18 mouse cellular contexts compared by ENCODE assay signal in the genomic region with DNA sequence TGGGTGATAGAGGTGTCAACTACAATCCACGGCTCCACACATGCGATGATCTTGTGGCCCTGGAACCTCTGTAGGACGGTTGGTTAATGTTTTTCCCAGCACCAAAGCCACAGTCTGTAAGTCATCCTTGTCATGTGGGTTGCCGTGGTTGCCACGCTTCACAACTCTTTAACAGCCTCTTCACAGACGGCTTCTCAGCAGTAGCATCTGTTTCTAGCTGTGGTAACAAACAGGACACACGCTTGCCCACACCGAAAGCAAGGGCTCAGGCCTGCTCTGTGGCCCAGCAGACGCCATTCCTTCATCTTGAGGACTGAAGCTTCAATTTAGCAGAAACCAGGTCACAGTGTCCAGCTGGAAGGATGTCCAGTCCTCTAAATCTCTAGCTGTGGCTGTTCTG.
DNase-seq lines count a peak whose midpoint lies in the region; ATAC-seq and TF ChIP-seq lines count a peak whose summit lies in the region.
"Had no signal": no experiment of that assay in that cellular context is flagged by ENCODE, and none has a peak within 500 bp of the region (broad histone marks: within the 10 kb centered on the region; RNA-seq: fewer than 3 reads in every experiment).

No protein-coding gene starts in this region.

- WGBS in intestine, embryonic 16.5 days: 72% methylated on average over 9 of the region's 9 CpGs

- H3K4me3 ChIP-seq in intestine, embryonic 16.5 days (ENCODE audit: low read length): no peak overlapping the region
- H3K4me3 ChIP-seq: forebrain, embryonic 12.5 days; heart, embryonic 13.5 days; midbrain, embryonic 15.5 days had no signal

- intact Hi-C loops in left cerebral cortex, postnatal 14 days (cut with DNase I): no loop called here

- no peak for TF ChIP-seq CTCF in Patski (IDR thresholded peaks at IDR 0.05)

- no peak overlapping the region for H3K4me2 ChIP-seq in intestine, embryonic 16.5 days (ENCODE audit: low read depth, low read length)
- H3K4me2 ChIP-seq: forebrain, embryonic 12.5 days; heart, embryonic 13.5 days; lung, embryonic 14.5 days; midbrain, embryonic 15.5 days had no signal

- H3K36me3 ChIP-seq in intestine, embryonic 16.5 days (ENCODE audit: control insufficient read depth, insufficient read depth, low read length): no peaks in the 10 kb centered on the region
- H3K36me3 ChIP-seq: forebrain, embryonic 12.5 days; heart, embryonic 13.5 days; midbrain, embryonic 15.5 days had no signal

- CTCF ChIA-PET in Patski (lab: Charles Lee): no interaction called here

- H3K27ac ChIP-seq in intestine, embryonic 16.5 days (ENCODE audit: low read length): no peak overlapping the region
- H3K27ac ChIP-seq: forebrain, embryonic 12.5 days; heart, embryonic 13.5 days; midbrain, embryonic 15.5 days had no signal

- 0 out of 2 replicates have a peak, but pooled peaks have one; percentile 21 for ATAC-seq in frontal cortex, adult (ENCODE audit: low TSS enrichment)
- ATAC-seq in Patski: peak; percentile 82
- no peak for ATAC-seq in intestine, embryonic 16.5 days
- ATAC-seq: activated CD4-positive, CD25-positive, alpha-beta regulatory T cell, adult 4 months; midbrain, embryonic 15.5 days had no signal

- DNase-seq in frontal cortex, postnatal 25 days (ENCODE audit: low spot score in 2 of 2): no peak
- DNase-seq in left cerebral cortex, adult 18-20 months (ENCODE audit: low spot score in 2 of 2): peak; percentile 2 to 7
- DNase-seq in left cerebral cortex, postnatal 14 days (ENCODE audit: low spot score in 2 of 2): no peak
- peak; percentile 24 for DNase-seq in Patski (ENCODE audit: low read depth, low spot score)
- DNase-seq in spleen, adult 12 weeks (ENCODE audit: low spot score): peak; percentile 17
- DNase-seq in testis, postnatal 14 days (ENCODE audit: low spot score): no peak
- DNase-seq: adrenal gland, postnatal 14 days; cerebellum, adult 9-11 months; heart, postnatal 4 days; lung, embryonic 14.5 days; right cerebral cortex, postnatal 14 days; thymus, adult 18-20 months had no signal

- no peaks in the 10 kb centered on the region for H3K27me3 ChIP-seq in Patski
- H3K27me3 ChIP-seq in intestine, embryonic 16.5 days (replicated peaks; ENCODE audit: control insufficient read depth, insufficient read depth, low read length): no peaks in the 10 kb centered on the region
- H3K27me3 ChIP-seq: forebrain, embryonic 12.5 days; heart, embryonic 13.5 days; midbrain, embryonic 15.5 days had no signal

- POLR2A ChIA-PET in Patski (lab: Charles Lee): no interaction called here

- in situ Hi-C loops in Patski (cut with MboI; ENCODE audit: low pct_unique_long_range_greater_than_20kb): no loop called here

- H3K9ac ChIP-seq in intestine, embryonic 16.5 days (ENCODE audit: low read depth, low read length): no peak overlapping the region
- H3K9ac ChIP-seq: forebrain, embryonic 12.5 days; heart, embryonic 13.5 days; lung, embryonic 14.5 days; midbrain, embryonic 15.5 days had no signal

- no peaks in the 10 kb centered on the region for H3K4me1 ChIP-seq in intestine, embryonic 16.5 days (ENCODE audit: control insufficient read depth, insufficient read depth, low read length)
- H3K4me1 ChIP-seq: forebrain, embryonic 12.5 days; heart, embryonic 13.5 days; midbrain, embryonic 15.5 days had no signal

- no peaks in the 10 kb centered on the region for H3K9me3 ChIP-seq in intestine, embryonic 16.5 days (ENCODE audit: control insufficient read depth, low read length)
- H3K9me3 ChIP-seq: forebrain, embryonic 12.5 days; heart, embryonic 13.5 days; midbrain, embryonic 15.5 days had no signal

Comparison
In these comparisons a context has a peak if more than half of its experiments do, and no peak if none do; other contexts are left out.
1. DNase-seq: peak in left cerebral cortex, adult 18-20 months (2 of 2), Patski (single experiment) and spleen, adult 12 weeks (single experiment); none in frontal cortex, postnatal 25 days (0 of 2), left cerebral cortex, postnatal 14 days (0 of 2) and testis, postnatal 14 days (single experiment).